Mouse (Mus musculus) testis, adult 2 months (tissue): ENCODE data around the gene Ccdc97.

ENCODE experiments used
- CTCF ChIP-seq: fragments of 200-500 bp; IDR thresholded peaks from 2 replicates; pipeline ENCODE4 v1.5.1; 2012; ENCODE audit warnings: low read depth, mild to moderate bottlenecking, inconsistent platforms, low read length, moderate library complexity; ENCODE audit not compliant: control insufficient read depth, insufficient read depth, insufficient replicate concordance
- POLR2A ChIP-seq: fragments of 200-500 bp; IDR thresholded peaks from 2 replicates; pipeline ENCODE4 v1.6.1; 2012; ENCODE audit warnings: low read depth, mild to moderate bottlenecking, inconsistent platforms, low read length, moderate library complexity; ENCODE audit not compliant: control insufficient read depth

DNA sequence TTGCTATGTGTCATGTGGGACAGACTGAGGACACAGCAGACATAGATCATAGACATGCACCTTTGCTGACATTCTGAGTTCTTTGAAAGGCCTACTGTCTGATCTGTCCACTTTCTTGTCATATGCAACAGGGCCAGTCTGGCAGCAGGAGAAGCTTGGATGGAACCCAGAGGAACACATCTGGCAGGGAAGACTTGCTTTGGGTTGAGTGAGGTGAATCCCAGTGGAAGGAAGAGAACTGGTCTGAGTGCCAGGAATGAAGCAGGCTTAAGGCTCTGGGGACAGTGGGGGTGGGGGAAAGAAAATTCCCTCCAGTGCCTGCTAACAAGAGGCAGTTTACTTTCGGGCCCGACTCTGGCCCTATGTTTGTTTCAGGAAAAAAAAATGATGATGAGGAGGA lies 11.0 kb upstream of the Ccdc97 start:
- no peak for TF ChIP-seq CTCF
- no peak for TF ChIP-seq POLR2A
